Mouse (Mus musculus): ENCODE results near the gene Dolk.

DNA sequence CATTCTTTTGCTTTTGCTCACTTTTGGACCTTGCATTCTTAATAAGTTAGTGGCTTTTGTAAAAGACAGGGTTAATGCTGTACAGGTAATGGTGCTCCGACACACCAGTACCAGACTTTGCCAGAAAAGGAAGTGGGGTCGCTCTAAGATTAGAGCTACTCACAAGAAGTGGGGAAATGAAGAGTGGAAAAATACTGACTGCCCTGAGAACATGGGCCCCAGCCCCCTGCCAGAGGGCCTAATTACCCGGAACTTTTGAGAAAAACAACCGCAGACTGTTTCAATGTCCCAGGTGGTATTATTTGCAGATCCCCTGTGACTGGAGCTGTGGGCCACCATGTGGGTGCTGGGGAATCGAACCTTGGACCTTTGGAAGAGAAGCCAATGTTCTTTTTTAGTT, 50.5 kb downstream of the Dolk start:
- TF ChIP-seq CTCF (IDR thresholded peaks at IDR 0.05 in 2 of 3, conservative IDR thresholded peaks at IDR 0.05 in 1 of 3; ENCODE audit: control insufficient read depth in 1 of 3, insufficient read depth in 1 of 3, low read depth in 2 of 3, low read length in 3 of 3, poor library complexity in 1 of 3, severe bottlenecking in 1 of 3), result no peak
- no peak for TF ChIP-seq CHD2 (IDR thresholded peaks at IDR 0.05; ENCODE audit: low read length)
- TF ChIP-seq POLR2A (IDR thresholded peaks at IDR 0.05; ENCODE audit: control insufficient read depth in 1 of 2, insufficient read depth in 1 of 2, low read depth in 1 of 2, low read length in 2 of 2, poor library complexity in 1 of 2), result no peak
- no peak for TF ChIP-seq USF1 (IDR thresholded peaks at IDR 0.05; ENCODE audit: low read depth, low read length)
- no peak for TF ChIP-seq MYC (IDR thresholded peaks at IDR 0.05; ENCODE audit: low read depth, low read length)
- no peak for TF ChIP-seq UBTF (IDR thresholded peaks at IDR 0.05; ENCODE audit: borderline replicate concordance, insufficient read depth, low read depth, low read length)
- no peak for TF ChIP-seq EP300 (IDR thresholded peaks at IDR 0.05; ENCODE audit: low read depth in 1 of 2, low read length in 2 of 2)
- TF ChIP-seq MAX (IDR thresholded peaks at IDR 0.05; ENCODE audit: low read length), result no peak
- TF ChIP-seq USF2 (IDR thresholded peaks at IDR 0.05; ENCODE audit: borderline replicate concordance in 1 of 2, insufficient read depth in 1 of 2, low read depth in 1 of 2, low read length in 2 of 2), result no peak
- TF ChIP-seq SIN3A (IDR thresholded peaks at IDR 0.05; ENCODE audit: low read length), result no peak
